Mouse (Mus musculus): ENCODE measurements around the gene Wipf3. TPM values are rescaled to one million over a fixed set of nuclear protein-coding genes. Genes with fewer than 3 reads are reported as not detected.

Gene Wipf3
- polyA plus RNA-seq, 1 experiment from 2014 or later, result 3.7 TPM

- no peak for ATAC-seq
- H3K9ac ChIP-seq (replicated peaks; ENCODE audit: low read depth), result no peak overlapping the region
- no peaks in the 10 kb centered on the region for H3K27me3 ChIP-seq (replicated peaks; ENCODE audit: insufficient read depth, low read length)
- H3K4me3 ChIP-seq (ENCODE audit: low read depth, low read length), result no peak overlapping the region
- no peak overlapping the region for H3K27ac ChIP-seq (ENCODE audit: low read length)
- H3K36me3 ChIP-seq (ENCODE audit: insufficient read depth, low read length), result no peaks in the 10 kb centered on the region
- WGBS, result 81% methylated on average over 9 of the region's 9 CpGs
- H3K4me2 ChIP-seq (replicated peaks; ENCODE audit: low read depth, low read length), result no peak overlapping the region
- H3K4me1 ChIP-seq (ENCODE audit: insufficient read depth, low read depth, low read length), result no peaks in the 10 kb centered on the region
- no peaks in the 10 kb centered on the region for H3K9me3 ChIP-seq (ENCODE audit: low read length)
- no peak for TF ChIP-seq EP300 (IDR thresholded peaks at IDR 0.05)
- TF ChIP-seq CTCF (IDR thresholded peaks at IDR 0.05), result no peak
- DNase-seq (ENCODE audit: low spot score), result no peak
These were observed 123.5 kb downstream of the Wipf3 start for GRCm38 (mm10) chr6:54552721-54553413.

Other genes starting within 250 kb of the Wipf3 start
- gene Prr15, start 103.8 kb upstream of the Wipf3 start, polyA plus RNA-seq (2015; fragmentation: Nextera tagmentation; extraction: Ambion mirVana), result 6.8 and 7.6 TPM in 2 replicates
- gene Scrn1, start 136.9 kb downstream of the Wipf3 start, polyA plus RNA-seq (2015; fragmentation: Nextera tagmentation; extraction: Ambion mirVana), result 2.8 TPM in 2 replicates
- gene Plekha8, start 165.5 kb downstream of the Wipf3 start, polyA plus RNA-seq (2015; fragmentation: Nextera tagmentation; extraction: Ambion mirVana), result 4.0 and 4.7 TPM in 2 replicates
- gene Fkbp14, start 167.7 kb downstream of the Wipf3 start, polyA plus RNA-seq (2015; fragmentation: Nextera tagmentation; extraction: Ambion mirVana), result 13.6 and 16.1 TPM in 2 replicates

Data from lung, postnatal 0 days (tissue).